Mouse (Mus musculus) bone marrow macrophage, adult 2 months (primary cell): ENCODE data around the gene Ntm. TPM values are rescaled to one million over a fixed set of nuclear protein-coding genes. Genes with fewer than 3 reads are reported as not detected.

ENCODE experiments used
- H3K27ac ChIP-seq: 2 replicates; pipeline ENCODE4 v1.5.1; 2012; ENCODE audit warnings: low read depth, low read length; ENCODE audit not compliant: insufficient read depth
- H3K4me1 ChIP-seq: 2 replicates; pipeline ENCODE4 v1.6.1; 2012; ENCODE audit warnings: low read length; ENCODE audit not compliant: control insufficient read depth, insufficient read depth
- H3K4me3 ChIP-seq: 2 replicates; pipeline ENCODE4 v1.5.1; 2012; ENCODE audit warnings: mild to moderate bottlenecking, low read length, moderate library complexity; ENCODE audit not compliant: insufficient read depth
- CTCF ChIP-seq: IDR thresholded peaks from 2 replicates; pipeline ENCODE4 v1.5.1; 2012; ENCODE audit warnings: low read depth, mild to moderate bottlenecking, low read length, moderate library complexity
- POLR2A ChIP-seq: IDR thresholded peaks from 2 replicates; pipeline ENCODE4 v1.6.1; 2012; ENCODE audit warnings: mild to moderate bottlenecking, low read depth, low read length, borderline replicate concordance
- polyA plus RNA-seq: library from polyadenylated mRNA; stranded (reverse); fragments of >200 nt; gene quantifications from 2 replicates; pipeline ENCODE4 v1.2.4, GENCODE M21; 2012; ENCODE audit not compliant: missing spikeins, insufficient read depth, insufficient read length

Gene Ntm
- polyA plus RNA-seq, 1 experiment = not detected

DNA sequence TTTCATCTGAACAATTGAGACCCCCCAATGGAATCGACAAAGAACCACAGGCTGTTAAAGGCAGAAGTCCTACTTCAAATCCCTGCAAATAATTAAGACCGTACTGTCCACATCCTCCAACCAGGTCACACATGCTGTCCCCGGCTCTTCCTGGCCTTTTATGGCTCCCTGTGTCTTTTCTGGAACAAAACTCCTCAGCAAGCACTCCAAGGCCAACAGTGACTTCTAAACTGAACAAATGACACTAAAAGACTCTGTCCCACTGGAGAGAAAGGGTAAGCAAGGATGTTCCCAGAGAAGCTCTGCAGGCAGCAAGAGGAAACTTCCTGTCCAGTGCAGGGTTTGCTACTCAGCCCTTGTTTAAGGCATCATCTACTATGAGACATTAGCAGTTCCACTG lies 532.8 kb downstream of the Ntm start:
- Histone ChIP-seq H3K27ac (no peak overlapping the region), H3K4me1 (no peaks in the 10 kb centered on the region), H3K4me3 (no peak overlapping the region)
- TF ChIP-seq POLR2A (no peak), CTCF (no peak)

GRCm38 (mm10) chr9:29428322-29428721 lies 534.6 kb downstream of the Ntm start:
- Histone ChIP-seq H3K4me1 (no peaks in the 10 kb centered on the region), H3K4me3 (no peak overlapping the region), H3K27ac (no peak overlapping the region)
- TF ChIP-seq CTCF = no peak
- no peak for TF ChIP-seq POLR2A

DNA sequence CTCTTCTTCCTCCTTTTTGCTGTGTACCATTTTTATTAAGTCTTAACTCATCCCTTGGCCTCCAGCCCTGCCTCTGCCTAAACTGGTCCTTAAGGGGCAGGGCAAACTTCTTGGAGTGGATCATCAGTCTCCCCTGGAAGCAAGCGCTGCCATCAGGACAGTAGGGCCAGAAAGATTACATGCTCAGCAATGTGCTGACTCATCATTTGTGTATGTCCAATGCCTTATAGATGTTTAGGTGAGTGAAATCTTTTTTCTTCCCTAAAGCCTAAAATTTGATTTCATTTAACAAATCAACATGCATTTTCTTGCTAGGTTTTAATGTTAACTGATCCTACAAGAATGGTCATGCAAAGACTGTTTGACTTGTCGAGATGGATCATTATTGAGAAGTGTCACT lies 536.7 kb downstream of the Ntm start:
- no peak overlapping the region for H3K27ac ChIP-seq

DNA sequence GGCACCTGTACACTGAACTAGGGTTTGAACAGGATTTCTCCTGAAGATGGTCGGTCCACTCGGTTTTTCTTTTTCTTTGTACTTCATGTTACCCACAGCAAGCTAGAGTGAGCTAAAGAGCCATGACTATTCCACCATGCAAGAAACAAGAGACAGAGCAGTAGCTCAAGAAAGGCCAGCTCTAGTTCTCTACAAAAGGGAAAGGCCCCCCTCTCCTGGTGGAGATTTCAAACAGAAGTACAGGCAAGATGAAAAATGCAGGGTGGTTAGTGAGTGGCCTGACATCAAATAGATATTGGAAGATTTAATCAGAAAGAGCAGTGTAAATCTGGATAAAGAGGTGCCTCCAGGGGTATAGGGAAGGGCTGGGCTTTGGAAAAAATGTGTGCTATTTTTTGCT lies 547.4 kb downstream of the Ntm start:
- Histone ChIP-seq H3K27ac (no peak overlapping the region), H3K4me1 (no peaks in the 10 kb centered on the region), H3K4me3 (no peak overlapping the region)
- TF ChIP-seq CTCF = no peak
- no peak for TF ChIP-seq POLR2A

More for the DNA sequence above, 536.7 kb downstream of the Ntm start:
- TF ChIP-seq CTCF (no peak), POLR2A (no peak)
- Histone ChIP-seq H3K4me3 (no peak overlapping the region), H3K4me1 (no peaks in the 10 kb centered on the region)

GRCm38 (mm10) chr9:29413126-29413525 lies 549.8 kb downstream of the Ntm start:
- TF ChIP-seq POLR2A (no peak), CTCF (no peak)
- no peak overlapping the region for H3K4me3 ChIP-seq
- no peaks in the 10 kb centered on the region for H3K4me1 ChIP-seq
- H3K27ac ChIP-seq = no peak overlapping the region

DNA sequence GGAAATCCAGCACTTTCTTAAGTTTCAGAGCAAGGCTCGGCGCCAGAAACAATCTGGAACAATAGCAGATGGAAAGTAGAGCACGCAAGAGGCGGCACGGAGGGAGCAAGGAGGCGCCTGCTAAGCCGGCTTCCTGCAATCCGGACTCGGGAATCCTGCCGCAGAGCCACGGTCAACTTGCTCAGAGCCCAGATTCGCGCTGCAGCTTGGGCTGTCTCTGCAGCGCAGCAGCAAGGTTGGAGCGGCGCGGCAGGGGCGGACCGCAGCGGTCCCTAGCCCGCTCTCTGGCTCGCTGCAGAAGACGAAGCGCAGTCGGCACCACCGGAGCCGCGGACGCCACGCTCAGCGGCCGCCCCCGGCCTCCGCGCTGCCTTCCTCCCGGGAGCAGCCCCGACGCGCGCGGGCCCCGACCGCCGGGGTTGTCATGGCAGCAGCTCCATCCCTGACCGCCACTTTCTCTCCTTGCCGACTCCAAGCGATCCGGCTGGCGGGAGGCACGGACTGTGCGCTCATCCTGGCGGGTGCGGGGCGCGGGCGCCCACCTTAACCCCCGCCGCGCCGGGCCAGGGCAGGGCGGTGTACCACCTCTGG lies 550.7 kb downstream of the Ntm start:
- no peaks in the 10 kb centered on the region for H3K4me1 ChIP-seq
- TF ChIP-seq POLR2A = no peak
- TF ChIP-seq CTCF = no peak
- H3K27ac ChIP-seq = no peak overlapping the region
- H3K4me3 ChIP-seq = no peak overlapping the region

DNA sequence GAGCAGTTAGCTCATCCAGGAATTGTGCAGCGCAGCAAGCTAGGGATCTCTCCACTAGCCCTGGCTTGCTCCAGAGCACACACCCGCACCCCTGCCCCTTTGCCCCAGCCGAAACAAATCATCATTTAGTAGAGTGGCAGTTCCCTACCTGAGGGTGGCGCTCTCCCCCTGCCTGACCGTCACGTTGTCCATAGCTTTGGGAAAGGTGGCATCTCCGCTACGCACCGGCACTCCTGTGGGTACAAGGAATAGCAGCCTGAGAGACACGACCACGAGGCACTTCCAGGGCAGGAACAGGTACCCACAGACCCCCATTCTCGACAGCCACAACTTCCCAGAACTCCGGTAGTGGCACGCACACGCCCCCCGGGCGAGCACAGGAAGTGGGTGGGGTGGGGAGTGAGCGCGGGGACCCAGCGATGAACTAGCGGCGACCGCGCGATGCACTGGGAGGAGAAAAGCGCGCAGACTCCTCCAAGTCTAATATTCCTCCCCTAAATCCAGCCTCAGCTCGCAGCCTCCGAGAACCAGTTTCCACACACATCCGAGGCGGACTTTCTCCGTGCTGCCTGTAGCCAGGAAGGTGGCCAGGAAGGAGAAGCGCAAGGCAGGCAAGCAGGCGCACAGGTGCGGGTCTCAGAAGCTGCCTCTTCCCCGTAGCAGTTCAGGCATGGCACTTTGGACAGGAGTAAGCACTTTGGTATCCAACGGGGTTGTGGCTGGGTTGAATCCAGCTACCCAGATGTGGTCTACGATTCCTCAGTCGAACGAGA lies 551.3 kb downstream of the Ntm start:
- TF ChIP-seq POLR2A = no peak
- TF ChIP-seq CTCF = no peak
- H3K4me3 ChIP-seq = no peak overlapping the region
- no peaks in the 10 kb centered on the region for H3K4me1 ChIP-seq
- H3K27ac ChIP-seq = no peak overlapping the region

- no peak overlapping the region for H3K27ac ChIP-seq
- H3K4me3 ChIP-seq = no peak overlapping the region
- no peaks in the 10 kb centered on the region for H3K4me1 ChIP-seq
- TF ChIP-seq POLR2A = no peak
- no peak for TF ChIP-seq CTCF
These were observed 552.1 kb downstream of the Ntm start for GRCm38 (mm10) chr9:29410728-29411407.

- H3K4me1 ChIP-seq = no peaks in the 10 kb centered on the region
- TF ChIP-seq POLR2A = no peak
- no peak for TF ChIP-seq CTCF
- no peak overlapping the region for H3K27ac ChIP-seq
- H3K4me3 ChIP-seq = no peak overlapping the region
These were observed 552.7 kb downstream of the Ntm start for GRCm38 (mm10) chr9:29410284-29410683.
